Mouse (Mus musculus) lung, adult 2 months (tissue): ENCODE measurements around the gene Sez6l. TPM values are rescaled to one million over a fixed set of nuclear protein-coding genes. Genes with fewer than 3 reads are reported as not detected.

Experiments used
- DNase-seq: peaks from one replicate; pipeline ENCODE4 v3.0.0; 2022
- H3K4me1 ChIP-seq: fragments of 200-500 bp; 2 replicates; pipeline ENCODE4 v1.6.1; 2011; ENCODE audit warnings: low read length; ENCODE audit not compliant: control insufficient read depth, insufficient read depth
- H3K4me3 ChIP-seq: fragments of 200-500 bp; replicated peaks from 2 replicates; pipeline ENCODE3; 2011; ENCODE audit warnings: low read depth, mild to moderate bottlenecking, control low read depth, low read length; ENCODE audit errors: extremely low read depth
- CTCF ChIP-seq: fragments of 200-500 bp; IDR thresholded peaks from 2 replicates; pipeline ENCODE4 v1.5.1; 2011; ENCODE audit warnings: mild to moderate bottlenecking, low read length, control low read depth; ENCODE audit not compliant: insufficient read depth
- POLR2A ChIP-seq: fragments of 200-500 bp; IDR thresholded peaks from 2 replicates; pipeline ENCODE4 v1.6.1; 2011; ENCODE audit warnings: low read depth, mild to moderate bottlenecking, control low read depth, low read length, borderline replicate concordance; ENCODE audit errors: extremely low read depth
- WGBS: fragments of 180-500 bp; shearing (Covaris S2); methylation state at CpG from one replicate; pipeline ENCODE4 v1.1.7; 2018; 5-methylcytosine and 5-hydroxymethylcytosine counted together
- polyA plus RNA-seq: library from polyadenylated mRNA; depleted of rRNA; stranded (reverse); fragments of >200 nt; gene quantifications from 2 replicates; pipeline ENCODE4 v1.2.3, GENCODE M21; 2012; rRNA removed

Gene Sez6l
- polyA plus RNA-seq, 1 experiment = 0.12 TPM

DNA sequence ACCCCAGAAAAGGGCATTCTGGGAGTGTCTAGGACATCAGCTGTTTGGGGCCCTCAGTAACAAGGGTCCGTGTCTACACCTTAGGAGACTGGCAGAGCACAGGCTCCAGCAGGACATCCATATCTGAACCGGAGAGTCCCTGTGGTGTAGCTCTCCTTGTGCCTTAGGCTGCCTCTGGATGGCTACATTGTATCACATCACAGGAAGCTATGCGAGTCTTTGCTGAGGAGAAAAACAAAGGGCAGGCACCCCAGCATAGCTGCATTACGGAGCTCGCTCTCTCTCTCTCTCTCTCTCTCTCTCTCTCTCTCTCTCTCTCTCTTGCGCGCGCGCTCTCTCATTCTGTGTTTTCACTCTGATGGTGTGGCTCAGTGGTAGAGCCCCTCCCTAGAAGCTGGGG is 194.9 kb downstream of the Sez6l start:
- DNase-seq = no peak
- TF ChIP-seq POLR2A (no peak), CTCF (no peak)
- Histone ChIP-seq H3K4me3 (no peak overlapping the region), H3K4me1 (no peaks in the 10 kb centered on the region)
- WGBS = 73% methylated on average over 9 of the region's 9 CpGs

GRCm38 (mm10) chr5:112381154-112381553 is 195.8 kb downstream of the Sez6l start:
- no peaks in the 10 kb centered on the region for H3K4me1 ChIP-seq
- TF ChIP-seq POLR2A (no peak), CTCF (no peak)
- WGBS = 78% methylated on average over 11 of the region's 11 CpGs
- H3K4me3 ChIP-seq = no peak overlapping the region
- no peak for DNase-seq

GRCm38 (mm10) chr5:112378716-112379115 is 198.3 kb downstream of the Sez6l start:
- 75% methylated on average over 6 of the region's 6 CpGs for WGBS
- DNase-seq = no peak
- Histone ChIP-seq H3K4me1 (no peaks in the 10 kb centered on the region), H3K4me3 (no peak overlapping the region)
- no peak for TF ChIP-seq CTCF
- no peak for TF ChIP-seq POLR2A

- Histone ChIP-seq H3K4me3 (no peak overlapping the region), H3K4me1 (no peaks in the 10 kb centered on the region)
- TF ChIP-seq POLR2A (no peak), CTCF (no peak)
- 93% methylated on average over 1 of the region's 1 CpGs for WGBS
- DNase-seq = no peak
Measured at GRCm38 (mm10) chr5:112377380-112377779, 199.6 kb downstream of the Sez6l start.

- no peak for TF ChIP-seq CTCF
- no peak for TF ChIP-seq POLR2A
- Histone ChIP-seq H3K4me3 (no peak overlapping the region), H3K4me1 (no peaks in the 10 kb centered on the region)
- WGBS = 91% methylated on average over 4 of the region's 4 CpGs
- DNase-seq = no peak
Measured at GRCm38 (mm10) chr5:112376111-112376510, 200.9 kb downstream of the Sez6l start.

GRCm38 (mm10) chr5:112371933-112372332 is 205.1 kb downstream of the Sez6l start:
- 79% methylated on average over 7 of the region's 7 CpGs for WGBS
- Histone ChIP-seq H3K4me1 (no peaks in the 10 kb centered on the region), H3K4me3 (no peak overlapping the region)
- TF ChIP-seq POLR2A = no peak
- no peak for TF ChIP-seq CTCF
- DNase-seq = no peak

DNA sequence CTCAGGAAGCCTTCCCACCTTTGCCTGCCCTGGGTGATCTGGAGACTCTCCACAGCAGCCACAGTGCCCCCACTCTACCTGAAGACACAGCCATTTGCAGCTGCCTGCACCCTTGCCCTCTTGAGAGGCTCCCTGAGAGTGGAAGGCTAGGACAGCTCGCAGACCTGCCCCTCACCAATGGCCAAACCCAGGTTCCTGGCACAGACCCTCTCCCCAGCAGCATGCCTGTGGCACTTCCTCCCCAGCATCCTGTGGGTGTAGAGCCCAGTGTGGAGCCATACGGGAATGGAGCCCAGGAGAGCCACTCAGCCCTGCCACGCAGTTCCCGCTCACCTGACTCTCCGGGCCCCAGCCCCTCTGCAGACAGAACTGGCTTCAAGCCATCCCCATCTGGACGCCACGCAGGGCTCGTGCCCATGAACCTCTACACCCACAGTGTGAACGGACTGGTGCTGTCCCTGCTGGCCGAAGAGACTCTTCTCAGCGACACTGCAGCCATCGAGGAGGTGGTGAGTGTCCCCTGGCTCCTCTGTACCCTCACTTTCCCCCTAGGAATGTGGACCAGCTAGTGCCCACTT is 206.7 kb downstream of the Sez6l start:
- no peaks in the 10 kb centered on the region for H3K4me1 ChIP-seq
- no peak for DNase-seq
- 92% methylated on average over 12 of the region's 12 CpGs for WGBS
- no peak for TF ChIP-seq CTCF
- no peak overlapping the region for H3K4me3 ChIP-seq

- WGBS = 87% methylated on average over 13 of the region's 13 CpGs
- no peak for DNase-seq
- Histone ChIP-seq H3K4me3 (no peak overlapping the region), H3K4me1 (no peaks in the 10 kb centered on the region)
- no peak for TF ChIP-seq POLR2A
- no peak for TF ChIP-seq CTCF
Measured at GRCm38 (mm10) chr5:112369326-112369725, 207.7 kb downstream of the Sez6l start.

Other genes starting within 250 kb of the Sez6l start
- 34.6 and 38.4 TPM in 2 replicates for gene Srrd, start 234.1 kb downstream of the Sez6l start, polyA plus RNA-seq
- gene Hps4, start 234.1 kb downstream of the Sez6l start, polyA plus RNA-seq = 34.7 and 40.9 TPM in 2 replicates
- gene Gm6583, start 221.2 kb downstream of the Sez6l start, polyA plus RNA-seq = 0.06 TPM in 1 of 2 replicates, not detected in the other
- 0.41 and 0.56 TPM in 2 replicates for gene Asphd2, start 182.3 kb downstream of the Sez6l start, polyA plus RNA-seq
- gene Gm6588, start 127.8 kb downstream of the Sez6l start, polyA plus RNA-seq = not detected in 2 replicates